ENCODE assay signal across 9 mouse cellular contexts in the genomic region with DNA sequence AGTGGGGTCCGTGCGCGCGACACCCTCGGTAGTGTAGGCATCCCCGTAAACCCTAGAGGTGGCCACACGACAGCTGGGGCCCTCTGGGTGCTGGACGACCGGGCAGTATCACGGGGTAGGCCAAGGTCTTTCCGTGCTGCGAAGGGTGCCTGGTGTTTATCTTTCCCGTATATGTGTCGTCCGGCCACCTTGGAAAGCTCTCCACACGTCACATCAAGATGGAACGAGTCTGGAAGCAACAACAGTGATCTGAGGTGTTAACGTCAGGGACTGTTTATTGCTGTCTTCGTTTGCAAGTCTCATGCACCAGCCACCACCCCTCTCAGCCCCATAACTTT. TPM values are rescaled to one million over a fixed set of nuclear protein-coding genes. Genes with fewer than 3 reads are reported as not detected.
A peak's percentile ranks its signal among the peaks of the same experiment; 100 is the strongest.
DNase-seq lines count a peak whose midpoint lies in the region; ATAC-seq and TF ChIP-seq lines count a peak whose summit lies in the region.
"Had no signal": no experiment of that assay in that cellular context is flagged by ENCODE, and none has a peak within 500 bp of the region (broad histone marks: within the 10 kb centered on the region; RNA-seq: fewer than 3 reads in every experiment).

No protein-coding gene starts in this region.

- DNase-seq in lung, embryonic 14.5 days: peak; percentile 30
- no peak for DNase-seq in lung, adult 18-20 months
- DNase-seq in c-Kit-positive CD71-positive TER-119-negative erythroid progenitor cells, embryonic 14.5 days (ENCODE audit: low read depth): peak; percentile 33
- no peak for DNase-seq in midbrain, embryonic 14.5 days
- DNase-seq in right cerebral cortex, adult 18-20 months: no peak
- no peak for DNase-seq in adrenal gland, adult 18-20 months (ENCODE audit: low spot score in 2 of 2)
- no peak for DNase-seq in ovary, postnatal 36 days (ENCODE audit: low spot score)

- H3K27ac ChIP-seq in lung, embryonic 14.5 days (ENCODE audit: low read depth): peak overlapping the region; percentile 97
- H3K27ac ChIP-seq in hindbrain, embryonic 16.5 days (ENCODE audit: low read depth, low read length): peak overlapping the region; percentile 96
- H3K27ac ChIP-seq in midbrain, embryonic 14.5 days (replicated peaks; ENCODE audit: low read depth, low read length): peak overlapping the region; percentile 94

- peak overlapping the region; percentile 89 for H3K4me2 ChIP-seq in lung, embryonic 14.5 days
- H3K4me2 ChIP-seq in hindbrain, embryonic 16.5 days (ENCODE audit: low read length): peak overlapping the region; percentile 67
- peak overlapping the region; percentile 75 for H3K4me2 ChIP-seq in midbrain, embryonic 14.5 days (ENCODE audit: low read length)

- H3K36me3 ChIP-seq in lung, embryonic 14.5 days (ENCODE audit: insufficient read depth): no peaks in the 10 kb centered on the region
- H3K36me3 ChIP-seq in hindbrain, embryonic 16.5 days (ENCODE audit: control insufficient read depth, insufficient read depth, low read length): no peaks in the 10 kb centered on the region
- H3K36me3 ChIP-seq in midbrain, embryonic 14.5 days (ENCODE audit: control insufficient read depth, insufficient read depth, low read length): no peaks in the 10 kb centered on the region

- no peak for TF ChIP-seq CTCF in lung, embryonic 14.5 days (IDR thresholded peaks at IDR 0.05; ENCODE audit: low read depth)

- ATAC-seq in lung, embryonic 14.5 days (ENCODE audit: insufficient read depth): no peak
- ATAC-seq in hindbrain, embryonic 16.5 days: no peak; the same call in 1 of the 2 replicates
- no peak for ATAC-seq in midbrain, embryonic 14.5 days (ENCODE audit: low FRiP score, low TSS enrichment)

- peaks cover 5% of the 10 kb centered on the region; the same call in 1 of the 2 replicates for H3K4me1 ChIP-seq in lung, embryonic 14.5 days (ENCODE audit: insufficient read depth)
- H3K4me1 ChIP-seq in hindbrain, embryonic 16.5 days (ENCODE audit: control insufficient read depth, insufficient read depth, low read depth, low read length): peaks cover 18% of the 10 kb centered on the region
- peaks cover 17% of the 10 kb centered on the region for H3K4me1 ChIP-seq in midbrain, embryonic 14.5 days (ENCODE audit: control insufficient read depth, insufficient read depth, low read length)

- H3K4me3 ChIP-seq in lung, embryonic 14.5 days (ENCODE audit: low read depth, low read length): peak overlapping the region; percentile 95
- peak overlapping the region; percentile 95 for H3K4me3 ChIP-seq in hindbrain, embryonic 16.5 days (ENCODE audit: low read length)
- peak overlapping the region; percentile 94 for H3K4me3 ChIP-seq in midbrain, embryonic 14.5 days (replicated peaks; ENCODE audit: low read depth, low read length)

- H3K27me3 ChIP-seq in lung, embryonic 14.5 days (ENCODE audit: insufficient read depth, low read length): no peaks in the 10 kb centered on the region
- H3K27me3 ChIP-seq in hindbrain, embryonic 16.5 days (replicated peaks; ENCODE audit: control insufficient read depth, insufficient read depth, low read length): no peaks in the 10 kb centered on the region
- H3K27me3 ChIP-seq in midbrain, embryonic 14.5 days (ENCODE audit: control insufficient read depth, insufficient read depth, low read length): no peaks in the 10 kb centered on the region

- WGBS in lung, embryonic 14.5 days: under 1% methylated on average over 19 of the region's 19 CpGs
- WGBS in hindbrain, embryonic 16.5 days: under 1% methylated on average over 19 of the region's 19 CpGs
- WGBS in midbrain, embryonic 14.5 days: under 1% methylated on average over 19 of the region's 19 CpGs

- no peaks in the 10 kb centered on the region for H3K9me3 ChIP-seq in lung, embryonic 14.5 days (ENCODE audit: low read depth, low read length)
- no peaks in the 10 kb centered on the region for H3K9me3 ChIP-seq in hindbrain, embryonic 16.5 days (ENCODE audit: control insufficient read depth, low read length)
- no peaks in the 10 kb centered on the region for H3K9me3 ChIP-seq in midbrain, embryonic 14.5 days (ENCODE audit: control insufficient read depth, low read length)

- H3K9ac ChIP-seq in lung, embryonic 14.5 days: peak overlapping the region; percentile 87
- H3K9ac ChIP-seq in hindbrain, embryonic 16.5 days (ENCODE audit: low read depth, low read length): peak overlapping the region; percentile 97
- peak overlapping the region; percentile 82 for H3K9ac ChIP-seq in midbrain, embryonic 14.5 days (replicated peaks; ENCODE audit: low read length)

RNA-seq across cellular contexts. Expression of gene Ssu72, which starts 1.0 kb away (rescaled TPM):
- polyA plus RNA-seq in lung, embryonic 14.5 days (2014; fragmentation: Nextera tagmentation; extraction: Ambion mirVana): 153 and 156 TPM in 2 replicates
- 166 and 178 TPM in 2 replicates for polyA plus RNA-seq in hindbrain, embryonic 16.5 days (2015; fragmentation: Nextera tagmentation; extraction: Ambion mirVana)
- polyA plus RNA-seq in midbrain, embryonic 14.5 days (2014; fragmentation: Nextera tagmentation; extraction: Ambion mirVana): 162 and 177 TPM in 2 replicates
- 100 to 1,000 TPM in 1 of 2 experiments, 10 to 100 TPM in 1; 92.0 to 105 TPM for total RNA-seq in adrenal gland, adult 18-20 months (2021)

RNA-seq across cellular contexts. Expression of gene Fndc10, which starts 11.4 kb away (rescaled TPM):
- 2.5 and 2.7 TPM in 2 replicates for polyA plus RNA-seq in lung, embryonic 14.5 days (2014; fragmentation: Nextera tagmentation; extraction: Ambion mirVana)
- polyA plus RNA-seq in hindbrain, embryonic 16.5 days (2015; fragmentation: Nextera tagmentation; extraction: Ambion mirVana): 14.2 and 15.5 TPM in 2 replicates
- 6.3 and 13.8 TPM in 2 replicates for polyA plus RNA-seq in midbrain, embryonic 14.5 days (2014; fragmentation: Nextera tagmentation; extraction: Ambion mirVana)
- 10 to 100 TPM; 31.5 to 48.1 TPM for total RNA-seq in adrenal gland, adult 18-20 months (2021)

RNA-seq across cellular contexts. Expression of gene Tmem240, which starts 29.0 kb away (rescaled TPM):
- polyA plus RNA-seq in lung, embryonic 14.5 days (2014; fragmentation: Nextera tagmentation; extraction: Ambion mirVana): 0.41 and 0.86 TPM in 2 replicates
- 17.4 and 22.2 TPM in 2 replicates for polyA plus RNA-seq in hindbrain, embryonic 16.5 days (2015; fragmentation: Nextera tagmentation; extraction: Ambion mirVana)
- polyA plus RNA-seq in midbrain, embryonic 14.5 days (2014; fragmentation: Nextera tagmentation; extraction: Ambion mirVana): 7.5 and 19.8 TPM in 2 replicates
- under 1 TPM; 0.48 to 0.89 TPM for total RNA-seq in adrenal gland, adult 18-20 months (2021)

RNA-seq across cellular contexts. Expression of gene Mib2, which starts 36.6 kb away (rescaled TPM):
- 22.4 and 24.8 TPM in 2 replicates for polyA plus RNA-seq in lung, embryonic 14.5 days (2014; fragmentation: Nextera tagmentation; extraction: Ambion mirVana)
- polyA plus RNA-seq in hindbrain, embryonic 16.5 days (2015; fragmentation: Nextera tagmentation; extraction: Ambion mirVana): 54.4 and 55.7 TPM in 2 replicates
- 39.6 and 40.8 TPM in 2 replicates for polyA plus RNA-seq in midbrain, embryonic 14.5 days (2014; fragmentation: Nextera tagmentation; extraction: Ambion mirVana)
- total RNA-seq in adrenal gland, adult 18-20 months (2021): 10 to 100 TPM; 57.1 to 59.7 TPM

RNA-seq across cellular contexts. Expression of gene Mmp23, which starts 52.4 kb away (rescaled TPM):
- polyA plus RNA-seq in lung, embryonic 14.5 days (2014; fragmentation: Nextera tagmentation; extraction: Ambion mirVana): 34.8 and 38.7 TPM in 2 replicates
- polyA plus RNA-seq in hindbrain, embryonic 16.5 days (2015; fragmentation: Nextera tagmentation; extraction: Ambion mirVana): 2.9 and 5.3 TPM in 2 replicates
- polyA plus RNA-seq in midbrain, embryonic 14.5 days (2014; fragmentation: Nextera tagmentation; extraction: Ambion mirVana): 2.5 and 3.9 TPM in 2 replicates
- 10 to 100 TPM in 1 of 2 experiments, 1 to 10 TPM in 1; 5.6 to 12.8 TPM for total RNA-seq in adrenal gland, adult 18-20 months (2021)
- total RNA-seq: hematopoietic stem cell, adult 5-6 weeks had no signal

Comparison
In these comparisons a context has a peak if more than half of its experiments do, and no peak if none do; other contexts are left out.
1. DNase-seq: peak in lung, embryonic 14.5 days (single experiment) and c-Kit-positive CD71-positive TER-119-negative erythroid progenitor cells, embryonic 14.5 days (single experiment); none in lung, adult 18-20 months (0 of 2), midbrain, embryonic 14.5 days (single experiment), right cerebral cortex, adult 18-20 months (single experiment), adrenal gland, adult 18-20 months (0 of 2) and ovary, postnatal 36 days (single experiment).
2. Peak in every context shown above with its lines, with median percentiles within 50 percentile points of each other: H3K27ac ChIP-seq, H3K4me2 ChIP-seq, H3K4me3 ChIP-seq and H3K9ac ChIP-seq.